Mouse (Mus musculus): ENCODE data around the gene Fbrs.
A peak's percentile ranks its signal among the peaks of the same experiment; 100 is the strongest.

GRCm38 (mm10) chr7:127473705-127474104 is 5.3 kb upstream of the Fbrs start:
- peak; percentile 51 for TF ChIP-seq CTCF (IDR thresholded peaks at IDR 0.05; ENCODE audit: low read depth)
- no peak for TF ChIP-seq EP300 (optimal IDR thresholded peaks at IDR 0.05)

All from stomach, postnatal 0 days (tissue).